Mouse (Mus musculus) T-helper 1 cell (primary cell): ENCODE measurements around the gene Gm5767.

Experiments used
- in situ Hi-C: fragments of 300-600 bp; cut with MboI, MseI; formaldehyde crosslinking; loops from one replicate; pipeline ENCODE4 v1.15.1; 2025; ENCODE audit warnings: high pct_unique_total_duplicates

The Gm5767 gene

DNA sequence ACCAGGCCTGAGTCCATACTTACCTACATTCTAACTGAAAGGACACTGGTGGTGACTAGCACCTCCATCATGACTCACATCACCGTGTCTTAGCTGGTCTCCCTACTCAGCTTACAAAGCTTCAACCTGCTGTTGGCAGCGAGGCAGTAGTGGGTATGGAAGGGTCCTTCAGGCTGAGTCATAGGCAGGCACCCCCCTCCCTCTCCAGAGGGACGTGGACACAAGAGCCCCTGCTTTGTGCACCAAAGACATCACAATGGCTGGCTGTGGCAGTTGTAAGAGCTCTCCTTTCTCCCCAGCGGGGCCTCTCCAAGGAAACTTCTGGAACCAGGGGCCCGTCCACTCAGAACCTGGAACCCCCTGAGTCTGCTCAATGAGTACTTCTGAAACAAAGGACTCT is at the start of gene Gm5767:
Gm5767 (plus strand) TSS at position 301 of the 400 bp plus-strand sequence.
- in situ Hi-C loops = no loop called here

DNA sequence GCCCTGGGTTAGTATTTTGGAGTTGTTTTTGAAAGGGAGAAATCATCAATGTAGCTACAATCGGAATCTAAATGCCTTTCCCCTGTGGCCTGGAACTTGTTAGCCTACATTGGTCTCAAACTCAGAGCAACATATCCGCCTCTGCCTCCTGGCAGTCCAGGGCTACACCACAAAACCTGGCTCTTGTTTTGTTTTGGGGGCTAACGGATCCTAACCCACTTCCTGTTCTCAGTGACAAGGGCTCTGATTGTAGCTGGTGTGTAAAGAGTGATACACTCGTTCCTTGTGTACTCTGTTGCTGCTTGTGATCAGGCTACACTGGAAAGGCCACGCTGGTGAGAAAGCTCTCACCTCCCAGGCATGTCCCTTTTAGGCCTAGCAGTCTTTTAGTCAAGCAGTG is 49.1 kb upstream of the Gm5767 start:
- in situ Hi-C loops = no loop called here

DNA sequence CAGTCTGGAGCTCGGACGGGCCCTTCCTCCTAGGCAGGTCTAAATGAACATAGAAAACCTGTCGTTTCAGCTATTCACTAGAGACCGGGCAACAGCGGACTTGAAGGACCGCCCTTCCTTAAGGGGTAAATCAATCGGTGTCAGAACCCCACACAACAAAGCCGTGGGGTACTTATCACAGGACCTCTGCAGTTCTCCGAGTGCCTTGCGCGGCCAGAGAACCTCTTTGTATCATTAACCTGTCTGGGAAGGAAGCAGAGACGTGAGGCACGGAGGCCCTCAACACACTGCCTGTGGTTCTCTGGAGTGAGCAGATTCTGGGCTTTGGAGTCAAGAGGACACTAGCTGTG is 43.7 kb upstream of the Gm5767 start:
- in situ Hi-C loops = no loop called here

DNA sequence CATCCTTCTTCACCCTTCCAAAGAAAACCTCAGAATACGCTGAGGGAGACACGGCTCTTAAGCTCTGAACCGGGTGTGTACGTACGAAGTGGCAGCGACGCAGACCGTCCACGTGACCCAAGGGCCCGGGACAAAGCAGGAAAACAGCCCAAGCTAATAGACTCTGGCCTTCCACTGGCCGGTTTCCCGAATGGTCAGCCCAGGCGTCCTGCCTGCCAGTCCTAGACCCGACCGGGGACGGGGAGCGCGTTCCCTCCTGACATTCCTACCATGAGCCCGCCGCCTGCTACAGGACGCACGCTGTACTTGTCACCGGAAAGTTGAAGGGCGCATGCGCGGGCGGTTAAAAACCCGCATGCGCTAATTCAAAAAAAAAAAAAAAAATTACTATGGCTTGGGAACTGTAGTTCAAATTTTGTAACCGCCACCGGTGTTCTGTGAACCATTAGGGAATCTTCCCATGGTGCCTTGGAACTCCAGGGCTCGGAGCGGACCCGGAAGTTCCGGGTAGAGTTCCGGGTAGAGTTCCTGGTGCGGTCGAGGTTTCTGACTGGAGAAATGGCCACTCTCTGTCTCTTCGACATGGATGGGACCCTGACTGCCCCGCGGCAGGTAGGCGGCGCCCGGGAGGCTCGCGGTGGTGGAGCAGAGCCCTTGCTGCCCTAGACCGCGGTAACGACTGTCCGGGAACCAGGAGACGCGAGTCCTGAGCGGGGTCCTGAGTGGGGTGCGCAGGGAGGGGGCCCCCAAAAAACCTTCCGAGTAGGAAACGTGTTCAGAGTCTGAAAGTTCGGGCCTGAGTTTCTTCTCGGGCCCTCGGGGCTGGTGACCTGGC is 43.1 kb upstream of the Gm5767 start, which contains the start of the genes Pmm2 and Tmem186:
Pmm2 (plus strand) TSS at position 458 of the 835 bp plus-strand sequence.
Tmem186 (minus strand) TSS at position 496 of the 835 bp plus-strand sequence.
- in situ Hi-C loops = no loop called here

- in situ Hi-C loops = no loop called here
Measured at GRCm38 (mm10) chr16:8638131-8638530, 42.4 kb upstream of the Gm5767 start.

DNA sequence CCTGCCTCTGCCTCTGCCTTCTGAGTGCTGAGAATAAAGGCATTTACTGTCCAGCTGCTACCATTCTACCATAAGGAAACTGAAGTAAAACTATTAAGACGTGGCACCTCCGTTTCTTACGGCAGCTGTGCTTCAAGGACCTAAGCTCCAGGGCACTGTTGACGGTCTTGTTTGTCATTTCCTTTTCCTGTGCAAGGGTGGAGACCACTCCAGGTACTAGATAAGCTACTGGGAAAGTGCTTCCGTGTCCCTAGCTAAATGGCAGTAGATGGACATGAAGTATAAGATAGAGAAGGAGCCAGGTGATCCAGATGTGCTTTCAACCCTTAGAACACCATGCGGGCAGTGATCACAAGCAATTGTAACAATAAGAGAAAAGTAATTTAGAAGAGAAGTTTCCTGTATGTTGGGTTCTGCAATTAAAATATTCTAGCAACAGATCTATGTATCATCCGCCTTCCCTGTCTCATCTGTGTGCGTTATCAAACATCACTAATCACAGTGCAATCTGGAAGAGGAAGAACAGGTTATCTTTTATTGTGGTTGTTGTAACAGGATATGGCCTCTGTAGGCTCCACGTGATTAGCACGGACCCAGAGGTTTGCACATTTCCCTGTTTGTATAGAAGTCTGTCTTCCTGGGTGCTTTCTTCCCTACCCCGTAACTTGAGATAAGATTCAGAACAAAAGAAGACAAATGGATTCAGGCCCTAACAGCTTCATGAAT is 40.9 kb upstream of the Gm5767 start:
- in situ Hi-C loops = loop anchor here (5.0 kb wide), 1 partner anchor 38 kb away; no protein-coding TSS in a partner anchor

DNA sequence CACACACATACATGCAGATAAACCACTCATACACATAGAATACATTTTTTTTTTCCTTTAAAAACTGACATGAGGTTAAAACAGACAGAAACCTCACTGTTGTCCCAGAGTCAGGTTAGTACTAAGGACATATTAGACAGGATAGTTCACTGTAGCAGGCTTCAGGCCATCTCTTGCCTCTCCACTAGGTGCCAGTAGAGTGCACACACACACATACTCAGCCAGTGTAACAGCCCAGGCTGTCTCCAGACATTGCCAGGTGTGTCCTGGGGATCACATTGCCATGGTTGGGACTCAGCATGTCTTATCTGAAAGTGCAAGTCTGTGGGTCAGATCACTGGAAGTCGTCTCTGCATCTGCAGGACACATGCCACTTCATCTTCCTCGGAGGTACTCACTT is 36.7 kb upstream of the Gm5767 start:
- in situ Hi-C loops = loop anchor here (5.0 kb wide), 1 partner anchor 33 kb away; no protein-coding TSS in a partner anchor

- in situ Hi-C loops = no loop called here
Measured at GRCm38 (mm10) chr16:8645546-8645945, 35.0 kb upstream of the Gm5767 start.

GRCm38 (mm10) chr16:8650007-8650406 is 30.6 kb upstream of the Gm5767 start:
- in situ Hi-C loops = no loop called here

DNA sequence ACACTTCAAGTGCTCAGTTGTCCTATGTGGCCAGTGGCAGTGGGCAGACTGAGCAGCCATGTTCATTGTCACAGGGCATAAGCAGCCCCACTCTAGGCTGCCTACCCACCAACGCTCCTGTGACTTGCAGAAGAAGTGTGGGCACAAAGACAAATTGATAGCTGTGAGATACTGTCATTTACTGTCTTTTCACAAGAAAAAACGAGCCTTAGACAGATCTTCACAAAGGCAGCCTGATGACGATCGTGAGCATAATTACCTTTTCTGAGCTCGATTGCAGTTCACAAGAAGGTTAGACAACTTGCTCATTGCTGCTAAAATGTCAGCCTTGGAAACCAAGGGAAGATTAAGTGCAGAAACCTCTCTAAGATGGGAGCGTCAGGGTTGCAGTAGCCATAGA is 25.5 kb upstream of the Gm5767 start:
- in situ Hi-C loops = loop anchor here (5.0 kb wide), 1 partner anchor 248 kb away; no protein-coding TSS in a partner anchor

DNA sequence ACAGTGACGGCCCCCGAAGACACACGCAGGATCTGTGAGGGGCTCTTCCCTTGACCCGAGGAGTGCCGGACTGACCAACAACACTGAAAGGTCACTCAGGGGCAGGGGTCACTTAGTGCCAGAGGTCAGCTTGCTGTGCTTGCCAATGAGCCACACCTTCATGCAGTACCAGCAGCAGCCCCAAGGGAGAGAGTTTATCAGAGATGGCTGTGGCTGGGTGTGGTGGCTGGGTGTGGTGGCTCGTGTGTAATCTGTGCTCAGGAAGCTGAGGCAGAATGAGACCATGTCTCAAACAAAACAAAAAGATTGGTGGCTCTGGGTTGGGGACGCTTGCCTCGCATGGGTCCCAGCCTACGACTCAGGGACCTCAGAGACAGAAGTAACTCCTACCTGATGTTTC is 25.0 kb upstream of the Gm5767 start:
- in situ Hi-C loops = loop anchor here (5.0 kb wide), 1 partner anchor 248 kb away; no protein-coding TSS in a partner anchor

DNA sequence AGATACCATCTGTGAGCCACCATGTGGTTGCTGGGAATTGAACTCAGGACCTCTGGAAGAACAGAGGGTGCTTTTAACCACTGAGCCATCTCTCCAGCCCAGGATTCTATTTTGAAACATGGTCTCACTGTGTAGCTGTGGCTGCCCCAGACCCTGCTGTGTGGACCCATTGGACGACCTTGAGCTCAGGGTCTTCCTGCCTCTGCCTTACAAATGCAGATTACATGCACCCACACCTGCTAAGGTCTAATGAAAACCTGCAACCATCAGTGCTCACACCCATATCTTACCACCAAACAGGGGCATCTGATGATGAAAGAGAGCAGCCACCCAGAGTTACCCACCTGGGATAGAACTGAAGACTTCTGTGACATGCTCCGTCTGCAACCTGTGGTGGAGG is 24.3 kb upstream of the Gm5767 start:
- in situ Hi-C loops = loop anchor here (5.0 kb wide), 1 partner anchor 249 kb away; no protein-coding TSS in a partner anchor

- in situ Hi-C loops = loop anchor here (5.0 kb wide), 1 partner anchor 251 kb away; no protein-coding TSS in a partner anchor
Measured at GRCm38 (mm10) chr16:8658349-8658748, 22.2 kb upstream of the Gm5767 start.

DNA sequence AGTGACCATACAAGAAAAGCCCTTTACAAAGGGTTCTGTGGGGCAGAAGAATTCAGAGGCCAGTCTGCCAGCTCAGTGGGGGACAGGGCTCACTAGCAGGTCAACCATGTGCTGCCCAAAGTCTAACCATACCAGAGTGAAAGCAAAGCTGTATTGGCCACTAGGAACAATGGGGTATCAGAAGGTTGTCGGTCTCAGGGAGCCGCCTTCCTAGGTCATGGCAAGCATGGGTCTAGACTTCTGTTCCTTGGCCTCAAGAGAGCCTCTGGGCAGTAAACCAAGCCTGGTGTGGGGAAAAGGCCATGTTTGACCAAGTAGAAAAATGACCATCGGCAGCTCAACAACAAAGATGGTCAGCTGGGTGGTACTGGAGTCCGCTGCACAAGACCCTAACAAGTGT is 21.8 kb upstream of the Gm5767 start:
- in situ Hi-C loops = loop anchor here (5.0 kb wide), 1 partner anchor 251 kb away; no protein-coding TSS in a partner anchor

- in situ Hi-C loops = no loop called here
Measured at GRCm38 (mm10) chr16:8663022-8663421, 17.5 kb upstream of the Gm5767 start.

DNA sequence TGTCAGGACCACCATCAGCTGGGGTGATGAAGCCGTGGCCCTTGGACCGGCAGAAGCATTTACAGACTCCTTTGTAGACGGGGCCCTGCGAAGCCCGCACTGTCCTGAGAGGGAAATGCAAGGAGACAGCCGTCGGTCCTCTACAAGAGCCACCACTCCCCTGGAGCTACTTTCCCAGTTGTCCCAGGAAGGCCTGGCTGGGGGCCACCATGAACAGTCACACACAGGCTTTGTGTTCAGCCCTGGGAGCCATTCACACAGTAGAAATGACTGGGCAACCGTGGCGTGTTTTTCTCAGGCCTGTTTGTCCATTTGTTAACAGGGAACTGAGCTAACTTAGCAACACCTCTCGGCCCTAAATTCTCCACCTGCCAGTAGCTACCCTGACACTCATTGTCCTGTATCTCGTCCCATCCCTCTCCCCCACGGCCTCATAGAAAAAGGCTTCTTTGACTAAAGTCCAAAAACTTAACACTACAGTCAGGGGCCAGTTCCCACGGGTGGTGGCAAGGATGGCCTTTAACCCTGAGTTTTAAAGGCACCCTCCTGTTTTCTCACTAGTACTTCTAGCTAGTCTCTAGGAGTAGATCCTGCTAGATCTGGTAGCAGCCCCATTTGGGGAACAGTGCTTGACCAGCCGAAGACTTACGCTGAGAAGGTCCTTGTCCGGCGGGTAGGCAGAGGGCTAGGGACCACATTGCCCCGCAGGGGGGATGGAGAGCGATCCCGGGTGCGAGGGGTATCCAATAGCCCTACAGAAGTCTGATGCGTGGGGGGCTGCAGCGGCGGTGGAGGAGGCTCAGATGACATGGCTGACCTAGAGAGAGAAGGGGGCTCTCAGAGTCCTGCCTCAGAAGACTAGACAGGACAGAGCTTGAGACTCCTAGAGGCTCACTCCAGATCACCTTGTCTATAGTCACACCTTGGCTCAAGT is 16.7 kb upstream of the Gm5767 start:
- in situ Hi-C loops = no loop called here

DNA sequence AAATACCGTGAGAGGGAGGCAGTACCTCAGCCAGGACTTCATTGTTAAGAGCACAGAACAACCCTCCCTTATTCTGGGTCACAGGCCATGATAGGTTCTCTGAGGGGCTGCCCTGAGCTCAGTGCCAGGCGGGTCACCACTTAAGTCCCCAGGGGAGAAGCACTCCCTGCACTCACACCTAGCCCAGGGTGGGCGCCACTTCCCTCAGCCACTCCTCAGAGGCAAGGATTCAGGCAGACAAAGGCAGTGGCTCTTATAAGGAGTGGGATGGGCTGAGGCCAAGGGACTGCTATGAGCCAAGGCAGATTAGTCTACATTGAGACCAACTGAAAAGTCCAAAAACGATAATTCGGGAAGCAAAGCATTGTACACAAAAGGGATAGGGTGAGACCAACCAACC is 15.2 kb upstream of the Gm5767 start:
- in situ Hi-C loops = no loop called here

GRCm38 (mm10) chr16:8666452-8666851 is 14.1 kb upstream of the Gm5767 start:
- in situ Hi-C loops = no loop called here

- in situ Hi-C loops = no loop called here
Measured at GRCm38 (mm10) chr16:8667261-8667660, 13.3 kb upstream of the Gm5767 start.

GRCm38 (mm10) chr16:8667814-8668213 is 12.8 kb upstream of the Gm5767 start:
- in situ Hi-C loops = no loop called here

- in situ Hi-C loops = no loop called here
Measured at GRCm38 (mm10) chr16:8668386-8668785, 12.2 kb upstream of the Gm5767 start.
